Mouse (Mus musculus) CH12.LX (cell line): ENCODE results near the gene Fam243. TPM values are rescaled to one million over a fixed set of nuclear protein-coding genes. Genes with fewer than 3 reads are reported as not detected.

ENCODE experiments used
- DNase-seq: peaks from one replicate; pipeline ENCODE4 v3.0.0-alpha.2; 2013; ENCODE audit errors: extremely low read depth
- H3K27ac ChIP-seq: 2 replicates; pipeline ENCODE4 v1.5.1; 2012; ENCODE audit warnings: low read depth, mild to moderate bottlenecking, control low read depth, moderate library complexity; ENCODE audit not compliant: insufficient read depth
- H3K27me3 ChIP-seq: replicated peaks from 2 replicates; pipeline ENCODE3; 2012; ENCODE audit warnings: inconsistent platforms
- H3K36me3 ChIP-seq, 2 experiments: replicated peaks in 1 of 2; 2 replicates each; pipeline versions ENCODE3 to v1.6.1; 2012; ENCODE audit warnings: inconsistent platforms in 1 of 2, low read length in 1 of 2, mild to moderate bottlenecking in 1 of 2, mixed read lengths in 1 of 2, moderate library complexity in 1 of 2; ENCODE audit not compliant: control insufficient read depth in 1 of 2, insufficient read depth in 1 of 2
- H3K4me1 ChIP-seq, 2 experiments: 2 replicates each; pipeline ENCODE4 v1.6.1; 2012; ENCODE audit warnings: inconsistent platforms in 1 of 2, moderate library complexity in 1 of 2; ENCODE audit not compliant: insufficient read depth in 2 of 2, control insufficient read depth in 1 of 2
- H3K4me2 ChIP-seq: 2 replicates; pipeline ENCODE4 v1.6.1; 2012; ENCODE audit warnings: low read depth, mild to moderate bottlenecking, control low read depth; ENCODE audit not compliant: poor library complexity, insufficient read depth, severe bottlenecking
- H3K4me3 ChIP-seq, 3 experiments: fragments of 150-350 bp in 1 of 3; sonication (generic) in 1 of 3; replicated peaks in 1 of 3; 2 replicates each; pipeline versions ENCODE3 to v1.5.1; 2011 to 2012; ENCODE audit warnings: low read depth in 2 of 3, low read length in 2 of 3, mild to moderate bottlenecking in 2 of 3, moderate library complexity in 2 of 3, control low read depth in 1 of 3, improper control_type of control experiment in 1 of 3, inconsistent platforms in 1 of 3, mixed read lengths in 1 of 3; ENCODE audit not compliant: poor library complexity in 1 of 3
- H3K79me2 ChIP-seq: replicated peaks from 2 replicates; pipeline ENCODE4 v1.6.1; 2012; ENCODE audit warnings: mild to moderate bottlenecking, moderate library complexity; ENCODE audit not compliant: control insufficient read depth, poor library complexity, insufficient read depth, severe bottlenecking; ENCODE audit errors: extremely low read depth
- H3K9ac ChIP-seq: 2 replicates; pipeline ENCODE4 v1.6.1; 2012; ENCODE audit warnings: low read depth, mild to moderate bottlenecking, control low read depth, moderate library complexity; ENCODE audit not compliant: insufficient read depth
- H3K9me3 ChIP-seq: replicated peaks from 2 replicates; pipeline ENCODE3; 2012; ENCODE audit warnings: low read length, inconsistent platforms, mixed read lengths
- CHD1 ChIP-seq: IDR thresholded peaks from 2 replicates; pipeline ENCODE4 v1.6.1; 2012; ENCODE audit warnings: low read depth, low read length, improper control_type of control experiment, inconsistent platforms
- CTCF ChIP-seq, 2 experiments: IDR thresholded peaks in 1 of 2; conservative IDR thresholded peaks in 1 of 2; 2 replicates each; pipeline ENCODE4 v1.5.1; 2011 to 2012; ENCODE audit warnings: low read depth in 2 of 2, low read length in 2 of 2, improper control_type of control experiment in 1 of 2, inconsistent platforms in 1 of 2, mild to moderate bottlenecking in 1 of 2, moderate library complexity in 1 of 2
- ETS1 ChIP-seq: conservative IDR thresholded peaks from 2 replicates; pipeline ENCODE4 v1.6.1; 2012; ENCODE audit warnings: low read depth, mild to moderate bottlenecking, inconsistent platforms, low read length, improper control_type of control experiment, moderate library complexity
- HCFC1 ChIP-seq: IDR thresholded peaks from 2 replicates; pipeline ENCODE4 v1.6.1; 2012; ENCODE audit warnings: low read depth, mild to moderate bottlenecking, inconsistent platforms, low read length, improper control_type of control experiment
- KAT2A ChIP-seq: IDR thresholded peaks from 2 replicates; pipeline ENCODE4 v1.6.1; 2012; ENCODE audit warnings: low read length, improper control_type of control experiment, inconsistent platforms; ENCODE audit not compliant: insufficient replicate concordance
- MAZ ChIP-seq: IDR thresholded peaks from 2 replicates; pipeline ENCODE4 v1.6.1; 2012; ENCODE audit warnings: low read depth, mild to moderate bottlenecking, inconsistent platforms, low read length, improper control_type of control experiment, moderate library complexity
- MYC ChIP-seq: IDR thresholded peaks from 2 replicates; pipeline ENCODE4 v1.6.1; 2011; ENCODE audit warnings: low read depth, mild to moderate bottlenecking, improper control_type of control experiment, low read length
- NRF1 ChIP-seq: IDR thresholded peaks from 2 replicates; pipeline ENCODE4 v1.6.1; 2014; ENCODE audit warnings: low read depth, mild to moderate bottlenecking, inconsistent platforms, low read length, improper control_type of control experiment, moderate library complexity
- POLR2AphosphoS2 ChIP-seq: IDR thresholded peaks from 2 replicates; pipeline ENCODE4 v1.6.1; 2011; ENCODE audit warnings: low read depth, low read length, improper control_type of control experiment
- RAD21 ChIP-seq: IDR thresholded peaks from 2 replicates; pipeline ENCODE4 v1.6.1; 2011; ENCODE audit warnings: low read depth, mild to moderate bottlenecking, low read length, improper control_type of control experiment, moderate library complexity
- SIN3A ChIP-seq: IDR thresholded peaks from 2 replicates; pipeline ENCODE4 v1.6.1; 2012; ENCODE audit warnings: low read length, improper control_type of control experiment, inconsistent platforms
- SMC3 ChIP-seq: IDR thresholded peaks from 2 replicates; pipeline ENCODE4 v1.6.1; 2011; ENCODE audit warnings: low read depth, low read length, improper control_type of control experiment
- TCF12 ChIP-seq: IDR thresholded peaks from 2 replicates; pipeline ENCODE4 v1.6.1; 2014; ENCODE audit warnings: low read depth, mild to moderate bottlenecking, inconsistent platforms, low read length, improper control_type of control experiment
- UBTF ChIP-seq: IDR thresholded peaks from 2 replicates; pipeline ENCODE4 v1.6.1; 2012; ENCODE audit warnings: low read depth, mild to moderate bottlenecking, inconsistent platforms, low read length, improper control_type of control experiment, moderate library complexity
- ZC3H11A ChIP-seq: IDR thresholded peaks from 2 replicates; pipeline ENCODE4 v1.6.1; 2012; ENCODE audit warnings: low read depth, mild to moderate bottlenecking, inconsistent platforms, low read length, improper control_type of control experiment
- ZMIZ1 ChIP-seq: IDR thresholded peaks from 2 replicates; pipeline ENCODE4 v1.6.1; 2012; ENCODE audit warnings: low read depth, mild to moderate bottlenecking, inconsistent platforms, low read length, improper control_type of control experiment
- dilution Hi-C: fragments of 300-500 bp; cut with MboI; formaldehyde crosslinking; loops from 2 replicates; pipeline ENCODE4 v1.14.3; 2020; ENCODE audit warnings: low sequenced_read_pairs; ENCODE audit not compliant: extremely low pct_unique_long_range_greater_than_20kb, extremely low pct_ligation_motif_present
- in situ Hi-C: fragments of 300-500 bp; cut with MboI; formaldehyde crosslinking; loops from 3 replicates; pipeline ENCODE4 v1.14.3; 2019; ENCODE audit warnings: low sequenced_read_pairs, low pct_ligation_motif_present, low pct_unique_long_range_greater_than_20kb, mixed read lengths
- polyA plus RNA-seq: library from polyadenylated mRNA; unstranded; fragments of >175 nt; gene quantifications from 2 replicates; pipeline ENCODE4 v1.2.1, GENCODE M21; 2012; ENCODE audit warnings: low read depth; ENCODE audit not compliant: insufficient read length
- total RNA-seq, 2 experiments: library from RNA; depleted of rRNA; stranded (reverse); fragments of 300-350 nt in 1 of 2; fragments of >200 nt in 1 of 2; gene quantifications; 2 replicates each; pipeline ENCODE4 v1.2.3; 2012 to 2014

The Fam243 gene
- total and polyA plus RNA-seq, 3 experiments = not detected

DNA sequence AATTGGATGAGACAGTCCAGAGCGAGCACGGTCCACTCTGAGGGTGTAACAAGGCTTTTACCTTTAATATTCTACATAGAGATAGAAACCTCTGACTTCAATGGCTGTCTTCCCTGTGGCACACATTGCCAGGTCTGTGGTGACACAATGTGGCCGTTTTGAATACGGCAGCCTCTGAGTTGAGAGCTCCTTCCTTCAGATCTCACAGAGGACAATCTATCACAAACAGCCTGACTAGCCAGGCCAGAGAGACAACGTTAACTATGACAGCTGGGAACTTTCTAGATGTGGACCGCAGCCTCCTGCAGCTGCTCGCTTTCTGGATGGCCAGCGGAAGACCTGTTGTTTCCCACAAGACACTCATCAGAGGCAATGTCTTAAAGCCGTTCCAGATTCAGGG, 32.5 kb downstream of the Fam243 start:
- in situ Hi-C loops = loop anchor here (25.0 kb wide), 2 partner anchors 576 to 926 kb away; partner anchors contain the start of gene Ifnar2
- H3K9ac ChIP-seq = no peak overlapping the region

GRCm38 (mm10) chr16:92286609-92287008, 34.6 kb downstream of the Fam243 start:
- Histone ChIP-seq H3K9me3 (no peaks in the 10 kb centered on the region), H3K27me3 (peaks cover 36% of the 10 kb centered on the region), H3K79me2 (no peaks in the 10 kb centered on the region), H3K36me3 (no peaks in the 10 kb centered on the region), H3K4me1 (peaks cover 0 to 2% of the 10 kb centered on the region in 2 experiments; a peak in 1 of 4 replicates), H3K9ac (no peak overlapping the region), H3K4me3 (no peak overlapping the region), H3K4me2 (no peak overlapping the region), H3K27ac (no peak overlapping the region)
- in situ Hi-C loops = loop anchor here (25.0 kb wide), 2 partner anchors 574 to 924 kb away; partner anchors contain the start of gene Ifnar2
- TF ChIP-seq KAT2A (no peak), SMC3 (peak; percentile 96), HCFC1 (no peak), CHD1 (no peak), SIN3A (no peak), ZC3H11A (peak; percentile 61), RAD21 (peak; percentile 81), CTCF (conservative IDR thresholded peaks at IDR 0.05 in 1 of 2, IDR thresholded peaks at IDR 0.05 in 1 of 2; ENCODE audit: low read depth in 2 of 2, low read length in 2 of 2) (peak; percentile 93 to 94)
- dilution Hi-C loops = no loop called here
- peak; percentile 85 for DNase-seq

More for the DNA sequence above, 32.5 kb downstream of the Fam243 start:
- Histone ChIP-seq H3K27ac (no peak overlapping the region), H3K79me2 (no peaks in the 10 kb centered on the region), H3K9me3 (no peaks in the 10 kb centered on the region), H3K4me2 (no peak overlapping the region)
- dilution Hi-C loops = no loop called here
- peak; percentile 8 for DNase-seq
- TF ChIP-seq ETS1 (no peak), MAZ (no peak), MYC (no peak), TCF12 (no peak), POLR2AphosphoS2 (no peak), RAD21 (peak; percentile 67), UBTF (no peak), NRF1 (no peak), CTCF (conservative IDR thresholded peaks at IDR 0.05 in 1 of 2, IDR thresholded peaks at IDR 0.05 in 1 of 2; ENCODE audit: low read depth in 2 of 2, low read length in 2 of 2) (peak in 1 of 2 experiments; percentile 52; a peak in 2 of 4 replicates), SMC3 (peak; percentile 33; the same call in 1 of the 2 replicates), ZMIZ1 (no peak)
- TF ChIP-seq, all 38 proteins: peak for 3
- no peaks in the 10 kb centered on the region for H3K36me3 ChIP-seq
- no peak overlapping the region for H3K4me3 ChIP-seq
- peaks cover 0 to 2% of the 10 kb centered on the region in 2 experiments; a peak in 1 of 4 replicates for H3K4me1 ChIP-seq
- H3K27me3 ChIP-seq = peaks cover 33% of the 10 kb centered on the region
